Comparison of ENCODE assay signal across 17 mouse cellular contexts in the genomic region with DNA sequence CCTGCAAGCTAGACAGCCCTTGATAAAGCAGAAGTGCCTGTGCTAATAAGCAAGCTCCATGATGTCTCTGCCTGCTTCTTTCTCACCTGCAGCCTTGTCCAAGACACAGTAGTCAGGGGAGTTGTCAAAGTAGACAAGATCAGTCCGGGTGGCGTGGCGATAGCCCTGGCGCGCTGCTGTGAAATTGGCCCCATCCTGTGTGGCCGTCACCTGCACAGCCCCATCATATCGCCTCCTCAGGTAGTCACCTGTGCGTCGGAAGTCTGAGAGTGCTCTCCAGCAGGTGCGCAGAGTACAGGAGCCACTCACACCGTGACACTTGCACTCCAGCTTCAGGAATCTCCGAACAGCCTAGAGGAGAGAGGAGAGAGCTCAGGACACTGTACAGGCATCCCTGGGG. TPM values are rescaled to one million over a fixed set of nuclear protein-coding genes. Genes with fewer than 3 reads are reported as not detected.
"Had no signal": no experiment of that assay in that cellular context is flagged by ENCODE, and none has a peak within 500 bp of the region (broad histone marks: within the 10 kb centered on the region; RNA-seq: fewer than 3 reads in every experiment).

No protein-coding gene starts in this region.

- H3K27ac ChIP-seq: neural tube, embryonic 13.5 days; neural tube, embryonic 15.5 days; stomach, embryonic 15.5 days; stomach, postnatal 0 days had no signal

- H3K4me1 ChIP-seq: neural tube, embryonic 13.5 days; neural tube, embryonic 15.5 days; stomach, embryonic 15.5 days had no signal

- H3K27me3 ChIP-seq: neural tube, embryonic 13.5 days; neural tube, embryonic 15.5 days; stomach, embryonic 15.5 days had no signal

- H3K4me3 ChIP-seq: neural tube, embryonic 13.5 days; neural tube, embryonic 15.5 days; stomach, embryonic 15.5 days had no signal

- DNase-seq: retina, postnatal 1 day; right cerebral cortex, adult 18-20 months; right cerebral cortex, postnatal 14 days; right cerebral cortex, postnatal 25 days; right cerebral cortex, postnatal 4 days; spleen, adult 18-20 months; thymus, adult 18-20 months; thymus, adult 2 months; thymus, postnatal 14 days; thymus, postnatal 25 days; thymus, postnatal 36 days; thymus, postnatal 4 days had no signal

- H3K9me3 ChIP-seq: neural tube, embryonic 13.5 days; neural tube, embryonic 15.5 days; stomach, embryonic 15.5 days had no signal

RNA-seq across cellular contexts. Expression of a gene that starts 10.8 kb away (rescaled TPM):
- total RNA-seq: neutrophil, adult 5-6 weeks had no signal
